Mouse (Mus musculus) midbrain, embryonic 14.5 days (tissue): Measurements from ENCODE around the gene Vps29. TPM values are rescaled to one million over a fixed set of nuclear protein-coding genes. Genes with fewer than 3 reads are reported as not detected.

Experiments
- ATAC-seq: fragments of 200-750 bp; cut with Nextera tagmentation; 2 replicates; pipeline ENCODE4 v1.8.0; 2017; ENCODE audit warnings: moderate number of reproducible peaks, moderate library complexity; ENCODE audit not compliant: low FRiP score, low TSS enrichment
- DNase-seq: peaks from one replicate; pipeline ENCODE4 v3.0.0-alpha.2; 2015
- H3K27ac ChIP-seq: fragments of 300-500 bp; sonication (generic); replicated peaks from 2 replicates; pipeline ENCODE4 v1.5.1; 2014; ENCODE audit warnings: mild to moderate bottlenecking, low read depth, low read length, moderate library complexity
- H3K27me3 ChIP-seq: fragments of 300-500 bp; sonication (generic); 2 replicates; pipeline ENCODE4 v1.6.1; 2014; ENCODE audit warnings: low read length, control low read depth, mixed read lengths; ENCODE audit not compliant: control insufficient read depth, insufficient read depth
- H3K36me3 ChIP-seq: fragments of 300-500 bp; sonication (generic); 2 replicates; pipeline ENCODE4 v1.6.1; 2014; ENCODE audit warnings: low read length, control low read depth; ENCODE audit not compliant: control insufficient read depth, insufficient read depth
- H3K4me1 ChIP-seq: fragments of 300-500 bp; sonication (generic); 2 replicates; pipeline ENCODE4 v1.6.1; 2014; ENCODE audit warnings: mild to moderate bottlenecking, antibody characterized with exemption, low read length, control low read depth; ENCODE audit not compliant: control insufficient read depth, insufficient read depth
- H3K4me2 ChIP-seq: fragments of 300-500 bp; sonication (generic); 2 replicates; pipeline ENCODE4 v1.6.1; 2014; ENCODE audit warnings: mild to moderate bottlenecking, low read length, moderate library complexity
- H3K4me3 ChIP-seq: fragments of 300-500 bp; sonication (generic); replicated peaks from 2 replicates; pipeline ENCODE4 v1.5.1; 2014; ENCODE audit warnings: low read depth, low read length
- H3K9ac ChIP-seq: fragments of 300-500 bp; sonication (generic); replicated peaks from 2 replicates; pipeline ENCODE4 v1.6.1; 2014; ENCODE audit warnings: mild to moderate bottlenecking, low read length, moderate library complexity
- H3K9me3 ChIP-seq: fragments of 300-500 bp; sonication (generic); 2 replicates; pipeline ENCODE4 v1.6.1; 2016; ENCODE audit warnings: low read length, control low read depth, mixed read lengths; ENCODE audit not compliant: control insufficient read depth
- whole genome bisulfite sequencing: fragments of 180-500 bp; shearing (Covaris S2); extraction: QIAGEN DNeasy Blood & Tissue Kit; methylation state at CpG from one replicate; pipeline ENCODE4 v1.1.7; 2014; 5-methylcytosine and 5-hydroxymethylcytosine counted together
- polyA plus RNA-seq: library from polyadenylated mRNA; unstranded; fragments of >200 nt; fragmentation: Nextera tagmentation; extraction: Ambion mirVana; gene quantifications from 2 replicates; pipeline ENCODE4 v1.2.1, GENCODE M21; 2014

Vps29 gene
- polyA plus RNA-seq, 1 experiment from 2014 or later = 324 TPM

- ATAC-seq = peak; percentile 55; the same call in 1 of the 2 replicates
- peak overlapping the region; percentile 67 for H3K4me3 ChIP-seq
- under 1% methylated on average over 56 of the region's 57 CpGs for WGBS
- H3K4me2 ChIP-seq = peak overlapping the region; percentile 59
- no peaks in the 10 kb centered on the region for H3K9me3 ChIP-seq
- H3K27me3 ChIP-seq = no peaks in the 10 kb centered on the region
- DNase-seq = no peak
- peaks cover 10% of the 10 kb centered on the region for H3K36me3 ChIP-seq
- H3K27ac ChIP-seq = peak overlapping the region; percentile 83
- H3K9ac ChIP-seq = peak overlapping the region; percentile 74
- peaks cover 7% of the 10 kb centered on the region for H3K4me1 ChIP-seq
These were observed 411 bp downstream of the Vps29 start for GRCm38 (mm10) chr5:122354492-122355067.

GRCm38 (mm10) chr5:122371591-122372191 lies 17.5 kb downstream of the Vps29 start, which contains the start of gene Gpn3:
Gene Gpn3 (plus strand): TSS chr5:122371876.
- peak; percentile 71 for ATAC-seq
- Histone ChIP-seq H3K4me1 (peaks cover 14% of the 10 kb centered on the region), H3K36me3 (peaks cover 47% of the 10 kb centered on the region), H3K4me3 (peak within 1 kb of the TSS; percentile 68), H3K9ac (peak within 1 kb of the TSS; percentile 78), H3K4me2 (peak within 1 kb of the TSS; percentile 78), H3K9me3 (no peaks in the 10 kb centered on the region), H3K27me3 (no peaks in the 10 kb centered on the region), H3K27ac (peak within 1 kb of the TSS; percentile 94)
- WGBS = under 1% methylated on average over 28 of the region's 46 CpGs
- peak; percentile 47 for DNase-seq

GRCm38 (mm10) chr5:122372192-122372769 lies 18.1 kb downstream of the Vps29 start, which contains the start of gene Fam216a:
Gene Fam216a (minus strand): TSS chr5:122372364.
- Histone ChIP-seq H3K27me3 (no peaks in the 10 kb centered on the region), H3K4me3 (peak within 1 kb of the TSS; percentile 68), H3K9me3 (no peaks in the 10 kb centered on the region), H3K4me1 (peaks cover 14% of the 10 kb centered on the region), H3K4me2 (peak within 1 kb of the TSS; percentile 78), H3K9ac (peak within 1 kb of the TSS; percentile 78), H3K36me3 (peaks cover 46% of the 10 kb centered on the region), H3K27ac (peak within 1 kb of the TSS; percentile 94)
- ATAC-seq (peak; percentile 94), DNase-seq (peak; percentile 100)
- under 1% methylated on average over 53 of the region's 53 CpGs for WGBS

- H3K4me3 ChIP-seq = peak overlapping the region; percentile 68
- WGBS = 8% methylated on average over 5 of the region's 5 CpGs
- H3K9ac ChIP-seq = peak overlapping the region; percentile 70
- no peaks in the 10 kb centered on the region for H3K9me3 ChIP-seq
- ATAC-seq (no peak), DNase-seq (no peak)
- peaks cover 14% of the 10 kb centered on the region for H3K4me1 ChIP-seq
- H3K36me3 ChIP-seq = peaks cover 41% of the 10 kb centered on the region
- peak overlapping the region; percentile 86 for H3K27ac ChIP-seq
- no peaks in the 10 kb centered on the region for H3K27me3 ChIP-seq
- peak overlapping the region; percentile 78 for H3K4me2 ChIP-seq
These were observed 18.7 kb downstream of the Vps29 start for GRCm38 (mm10) chr5:122372878-122373277.

- H3K4me2 ChIP-seq = no peak overlapping the region
- H3K36me3 ChIP-seq = peaks cover 52% of the 10 kb centered on the region
- H3K27ac ChIP-seq = no peak overlapping the region
- DNase-seq = no peak
- no peak overlapping the region for H3K9ac ChIP-seq
- H3K4me1 ChIP-seq = peaks cover 4% of the 10 kb centered on the region
- 91% methylated on average over 4 of the region's 4 CpGs for WGBS
- H3K9me3 ChIP-seq = no peaks in the 10 kb centered on the region
- H3K27me3 ChIP-seq = no peaks in the 10 kb centered on the region
- no peak for ATAC-seq
- H3K4me3 ChIP-seq = no peak overlapping the region
These were observed 23.1 kb downstream of the Vps29 start for GRCm38 (mm10) chr5:122377101-122377833.

- WGBS = 94% methylated on average over 12 of the region's 12 CpGs
- H3K27ac ChIP-seq = no peak overlapping the region
- H3K4me3 ChIP-seq = no peak overlapping the region
- peaks cover 59% of the 10 kb centered on the region for H3K36me3 ChIP-seq
- no peak for DNase-seq
- H3K9ac ChIP-seq = no peak overlapping the region
- H3K27me3 ChIP-seq = no peaks in the 10 kb centered on the region
- H3K9me3 ChIP-seq = no peaks in the 10 kb centered on the region
- ATAC-seq = no peak
- H3K4me2 ChIP-seq = no peak overlapping the region
- no peaks in the 10 kb centered on the region; the same call in 1 of the 2 replicates for H3K4me1 ChIP-seq
These were observed 24.0 kb downstream of the Vps29 start for GRCm38 (mm10) chr5:122378171-122378570.

- WGBS = 56% methylated on average over 11 of the region's 11 CpGs
- no peak overlapping the region for H3K27ac ChIP-seq
- no peak overlapping the region for H3K4me3 ChIP-seq
- DNase-seq (peak; percentile 86), ATAC-seq (no peak)
- H3K36me3 ChIP-seq = peaks cover 53% of the 10 kb centered on the region
- no peak overlapping the region for H3K4me2 ChIP-seq
- no peaks in the 10 kb centered on the region for H3K27me3 ChIP-seq
- no peaks in the 10 kb centered on the region for H3K9me3 ChIP-seq
- H3K9ac ChIP-seq = no peak overlapping the region
- H3K4me1 ChIP-seq = no peaks in the 10 kb centered on the region
These were observed 25.4 kb downstream of the Vps29 start for GRCm38 (mm10) chr5:122379374-122380155.

GRCm38 (mm10) chr5:122390006-122390405 lies 35.8 kb downstream of the Vps29 start:
- 91% methylated on average over 5 of the region's 5 CpGs for WGBS
- no peak for ATAC-seq
- H3K9ac ChIP-seq = no peak overlapping the region

More at GRCm38 (mm10) chr5:122390006-122390405, 35.8 kb downstream of the Vps29 start:
- H3K4me2 ChIP-seq = no peak overlapping the region
- H3K27me3 ChIP-seq = no peaks in the 10 kb centered on the region
- no peak for DNase-seq
- H3K27ac ChIP-seq = no peak overlapping the region
- no peaks in the 10 kb centered on the region for H3K9me3 ChIP-seq
- no peak overlapping the region for H3K4me3 ChIP-seq
- H3K4me1 ChIP-seq = peaks cover 6% of the 10 kb centered on the region; the same call in 1 of the 2 replicates
- no peaks in the 10 kb centered on the region for H3K36me3 ChIP-seq
